Mouse (Mus musculus): ENCODE measurements around the gene Gm10490.

Gm10490 gene

GRCm38 (mm10) chrX:7927116-7927515 lies 17.8 kb downstream of the Gm10490 start:
- DNase-seq = no peak

DNA sequence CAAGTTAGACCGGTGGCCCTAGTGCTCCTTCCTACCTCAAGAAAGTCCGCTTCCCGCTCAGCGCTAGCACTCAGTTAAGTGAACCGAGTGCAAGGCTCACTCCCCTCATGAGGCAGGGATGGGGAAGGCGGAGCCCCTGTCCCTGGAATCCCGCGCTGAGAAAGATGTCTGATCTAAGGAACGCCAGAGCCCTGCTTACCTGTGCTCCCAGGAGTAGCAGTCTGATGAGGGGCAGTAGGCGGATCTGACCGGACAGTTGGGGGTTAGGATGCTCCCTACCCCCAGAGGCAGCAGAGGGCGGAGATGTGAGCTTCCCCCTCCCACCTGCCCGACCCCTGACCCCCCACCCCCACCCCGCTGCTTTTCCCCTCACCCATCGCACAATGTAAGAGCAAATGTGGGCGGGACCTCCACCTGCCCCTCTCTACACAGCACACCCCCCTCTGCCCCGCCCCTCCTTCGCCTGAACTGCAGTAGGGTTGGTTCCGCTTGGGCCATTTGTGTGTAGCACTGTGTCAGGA lies 19.0 kb downstream of the Gm10490 start, which contains the start of gene Eras:
TSS of gene Eras (minus strand) at position 338 of the 521 bp plus-strand sequence.
- no peak for DNase-seq

- no peak for DNase-seq
Observed at GRCm38 (mm10) chrX:7936874-7937273, 27.5 kb downstream of the Gm10490 start.

GRCm38 (mm10) chrX:7937667-7938066 lies 28.3 kb downstream of the Gm10490 start:
- no peak for DNase-seq

- DNase-seq = no peak
Observed at GRCm38 (mm10) chrX:7945618-7946017, 36.3 kb downstream of the Gm10490 start.

DNA sequence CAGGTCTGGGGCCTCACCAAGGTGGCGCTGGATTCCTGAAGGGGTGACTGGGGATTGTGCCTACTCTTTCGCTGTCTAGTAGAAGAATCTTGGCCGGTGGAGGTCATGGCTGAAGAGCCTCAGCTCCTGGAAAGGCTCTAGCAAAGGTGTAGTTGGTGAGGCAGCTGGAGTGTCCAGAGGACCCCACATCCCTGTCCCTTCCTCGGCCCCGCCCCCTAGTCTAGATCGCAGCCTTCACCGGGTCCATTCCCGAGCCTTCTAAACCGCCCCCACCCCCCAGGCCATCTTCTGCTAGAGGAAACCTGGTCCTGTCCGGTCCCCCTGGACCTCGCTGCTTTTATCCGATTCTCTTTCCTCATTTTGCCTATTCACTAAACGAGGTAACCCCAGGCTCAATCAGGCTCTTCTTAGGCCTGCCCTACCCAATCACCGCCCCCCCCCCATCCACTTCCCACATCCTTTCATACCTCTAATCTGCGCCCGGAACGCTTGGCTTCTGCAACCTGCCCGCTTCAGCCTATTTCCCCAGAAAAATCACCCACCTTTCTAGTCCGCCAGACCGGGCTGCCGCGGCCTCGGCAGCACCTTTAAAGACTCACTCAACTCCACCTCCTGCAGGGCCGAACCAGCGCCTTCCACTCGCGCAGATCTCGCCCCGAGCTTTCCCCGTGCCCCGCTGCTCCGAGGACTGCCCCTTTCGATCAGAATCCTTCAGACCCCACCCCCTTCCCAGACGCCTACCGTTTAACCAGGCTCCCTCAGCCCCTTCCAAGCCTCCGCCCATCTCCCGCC lies 38.0 kb downstream of the Gm10490 start, which contains the start of gene Hdac6:
TSS of gene Hdac6 (minus strand) at position 782 of the 792 bp plus-strand sequence.
- peak; percentile 56 for DNase-seq

GRCm38 (mm10) chrX:7947900-7948492 lies 38.7 kb downstream of the Gm10490 start:
- DNase-seq = peak; percentile 96

GRCm38 (mm10) chrX:7950091-7950490 lies 40.7 kb downstream of the Gm10490 start:
- no peak for DNase-seq

- no peak for DNase-seq
Observed at GRCm38 (mm10) chrX:7958868-7959267, 49.5 kb downstream of the Gm10490 start.
